Mouse (Mus musculus): ENCODE results near the gene Cmbl.
A peak's percentile ranks its signal among the peaks of the same experiment; 100 is the strongest.
"Not testable (repeated sequence)": the region's sequence is repeated elsewhere in the genome, so short reads cannot be mapped to it uniquely, and the experiment has no call there.

Cmbl gene

GRCm38 (mm10) chr15:31542013-31542958, 22.9 kb upstream of the Cmbl start:
- no peak for DNase-seq (ENCODE audit: low spot score in 2 of 2)

DNA sequence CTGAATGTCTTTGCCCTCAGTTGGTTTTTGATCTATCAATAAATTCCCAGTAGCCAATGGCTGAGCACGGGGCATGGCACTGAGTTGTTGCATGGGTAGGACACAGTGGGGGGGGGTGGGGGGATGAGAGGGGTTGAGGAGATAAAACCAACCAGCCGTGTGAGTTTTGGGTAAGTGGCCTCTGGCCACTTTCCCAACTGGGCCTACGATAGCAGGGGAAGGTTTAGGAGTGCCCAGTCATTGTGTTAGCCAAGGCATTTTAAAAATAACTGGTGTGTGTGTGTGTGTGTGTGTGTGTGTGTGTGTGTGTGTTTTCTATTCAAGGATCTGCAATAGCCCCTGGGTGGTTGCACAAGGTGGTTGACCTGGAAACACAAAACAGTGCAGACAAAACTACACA, 21.9 kb upstream of the Cmbl start:
- DNase-seq (ENCODE audit: low spot score in 2 of 2), result no peak

DNA sequence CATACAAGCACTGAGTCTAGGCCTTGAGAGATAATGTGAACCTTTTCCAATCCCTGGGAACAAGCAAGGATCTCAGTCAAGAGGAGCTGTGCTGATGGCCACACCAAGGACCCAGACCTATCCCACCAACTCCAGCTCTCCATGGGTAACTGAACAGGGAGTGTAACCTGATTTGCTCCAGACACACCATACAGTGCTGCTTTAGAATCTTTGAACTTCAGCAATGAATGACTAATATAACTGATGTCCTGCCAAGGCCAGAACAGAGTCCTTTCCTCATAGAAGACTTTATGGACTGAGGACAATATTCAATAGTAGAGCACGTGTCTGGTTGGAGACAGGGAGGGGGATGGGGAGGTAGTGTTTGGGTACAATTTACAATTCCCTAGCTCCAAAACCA, 20.1 kb upstream of the Cmbl start:
- DNase-seq (ENCODE audit: low spot score in 2 of 2), result no peak

DNA sequence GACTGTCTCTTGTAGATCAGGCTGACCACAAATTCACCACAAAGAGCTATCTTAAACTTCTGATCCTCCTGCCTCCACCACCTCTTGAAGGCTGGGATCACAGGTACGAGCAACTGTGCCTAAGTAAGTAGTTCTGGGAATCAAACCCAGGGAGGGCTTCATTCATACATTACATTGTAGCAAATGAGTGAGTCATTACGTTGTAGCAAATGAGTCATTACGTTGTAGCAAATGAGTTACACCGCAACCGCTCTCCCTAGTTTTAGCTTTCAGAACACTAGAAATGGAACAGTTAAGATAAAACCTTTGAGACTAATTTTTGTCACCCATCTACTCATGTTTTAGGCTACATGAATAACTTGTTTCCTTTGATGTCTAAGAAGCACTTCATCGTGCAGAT, 18.9 kb upstream of the Cmbl start:
- DNase-seq (ENCODE audit: low spot score in 2 of 2), result no peak

DNA sequence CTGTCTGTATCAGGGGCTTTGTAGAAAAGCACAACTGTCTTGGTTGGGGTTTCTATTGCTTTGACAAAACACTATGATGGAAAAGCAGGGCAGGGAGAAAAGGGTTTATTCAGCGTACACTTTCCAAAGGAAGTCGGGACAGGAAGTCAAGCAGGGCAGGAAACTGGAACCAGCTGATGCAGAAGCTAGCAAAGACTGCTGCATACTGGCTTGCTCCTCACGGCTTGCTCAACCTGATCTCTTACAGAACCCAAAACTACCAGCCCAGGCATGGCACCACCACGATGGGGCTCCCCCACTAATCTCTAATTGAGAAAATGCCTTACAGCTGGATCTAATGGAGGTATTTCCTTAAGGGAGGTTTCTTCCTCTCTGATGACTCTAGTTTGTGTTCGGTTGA, 17.8 kb upstream of the Cmbl start:
- no peak for DNase-seq (ENCODE audit: low spot score in 2 of 2)

DNA sequence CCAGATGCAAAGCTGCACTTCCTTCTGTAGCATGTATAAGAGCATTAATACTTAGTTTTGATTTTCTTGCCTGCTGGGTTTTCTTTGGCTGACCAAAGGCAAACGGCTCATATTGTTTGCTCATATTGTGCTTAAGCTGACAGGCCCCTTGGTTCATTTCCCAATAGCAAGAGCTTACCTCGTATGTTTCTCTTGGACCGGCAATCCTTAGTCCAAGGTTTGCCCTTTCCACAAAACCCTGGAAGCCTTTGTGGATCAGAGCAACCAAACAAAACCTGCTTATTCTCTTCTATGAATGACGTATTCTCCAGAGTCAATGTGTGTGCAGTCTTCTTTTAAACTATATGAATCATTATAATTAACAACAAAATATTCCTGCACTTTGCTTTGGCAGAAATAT, 14.8 kb upstream of the Cmbl start:
- DNase-seq (ENCODE audit: low spot score in 2 of 2), result no peak

DNA sequence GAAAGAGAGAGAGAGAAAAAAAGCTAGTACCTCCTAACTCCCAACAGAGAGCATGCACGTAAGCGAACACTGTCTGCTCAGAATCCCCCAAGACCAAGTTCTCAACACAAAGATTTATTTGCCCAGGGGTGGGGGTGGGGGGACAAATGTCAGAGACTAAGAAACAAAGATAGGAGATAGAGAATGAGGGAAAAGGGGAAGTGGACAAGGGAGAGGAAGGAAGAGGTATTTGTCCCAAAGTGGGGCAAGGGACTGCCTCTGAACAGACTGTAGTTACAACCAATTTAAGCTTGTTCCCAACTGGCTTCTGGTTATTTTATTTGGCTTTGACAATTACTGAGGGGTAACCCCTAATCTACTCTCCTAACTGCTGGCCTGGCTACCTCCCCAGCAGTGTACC, 10.3 kb upstream of the Cmbl start:
- DNase-seq (ENCODE audit: low spot score in 2 of 2), result no peak

GRCm38 (mm10) chr15:31561390-31561789, 3.8 kb upstream of the Cmbl start:
- no peak for DNase-seq (ENCODE audit: low spot score in 2 of 2)

GRCm38 (mm10) chr15:31561976-31562375, 3.2 kb upstream of the Cmbl start:
- DNase-seq (ENCODE audit: low spot score in 2 of 2), result no peak

DNA sequence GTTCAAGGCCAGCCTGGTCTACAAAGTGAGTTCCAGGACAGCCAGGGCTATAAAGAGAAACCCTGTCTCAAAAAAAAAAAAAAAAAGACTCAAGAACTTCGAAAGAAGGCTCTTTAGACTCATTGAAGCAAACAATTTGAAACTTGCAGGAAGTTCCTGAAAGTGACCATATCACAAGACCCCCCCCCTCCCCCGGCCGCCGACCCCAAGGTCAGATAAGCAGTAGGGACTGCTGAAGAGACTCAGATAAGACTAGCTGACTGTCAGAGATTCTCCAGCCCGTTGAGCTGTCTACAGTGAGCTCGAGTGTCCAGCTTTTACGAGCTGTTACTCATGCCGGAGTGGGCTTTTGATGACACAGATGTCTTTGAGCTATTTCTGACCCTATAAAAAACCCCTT, 2.3 kb upstream of the Cmbl start:
- DNase-seq (ENCODE audit: low spot score in 2 of 2), result no peak

- DNase-seq (ENCODE audit: low spot score in 2 of 2), result no peak
These were observed 1.3 kb upstream of the Cmbl start for GRCm38 (mm10) chr15:31563577-31564546.

DNA sequence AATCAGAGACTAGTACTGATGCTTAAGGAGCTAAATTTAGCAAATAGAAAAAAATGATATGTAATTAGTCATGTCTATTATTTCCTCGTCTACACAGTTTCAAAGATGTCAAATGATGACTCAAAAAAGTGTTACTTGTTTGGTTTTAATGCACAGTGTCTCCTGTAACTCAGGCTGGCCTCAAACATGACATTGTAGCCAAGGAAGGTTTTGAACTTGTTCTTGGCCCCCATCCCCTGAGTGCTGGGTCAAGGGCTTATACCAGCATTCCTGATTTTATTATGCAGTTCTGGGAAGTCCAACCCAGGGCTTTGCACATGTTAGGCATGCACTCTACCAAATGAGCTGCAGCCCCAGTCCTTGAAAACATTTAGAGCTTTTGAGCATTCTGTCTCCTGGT, 597 bp downstream of the Cmbl start:
- DNase-seq (ENCODE audit: low spot score in 2 of 2), result no peak

- no peak for DNase-seq (ENCODE audit: low spot score in 2 of 2)
These were observed 2.2 kb downstream of the Cmbl start for GRCm38 (mm10) chr15:31567431-31567830.

DNA sequence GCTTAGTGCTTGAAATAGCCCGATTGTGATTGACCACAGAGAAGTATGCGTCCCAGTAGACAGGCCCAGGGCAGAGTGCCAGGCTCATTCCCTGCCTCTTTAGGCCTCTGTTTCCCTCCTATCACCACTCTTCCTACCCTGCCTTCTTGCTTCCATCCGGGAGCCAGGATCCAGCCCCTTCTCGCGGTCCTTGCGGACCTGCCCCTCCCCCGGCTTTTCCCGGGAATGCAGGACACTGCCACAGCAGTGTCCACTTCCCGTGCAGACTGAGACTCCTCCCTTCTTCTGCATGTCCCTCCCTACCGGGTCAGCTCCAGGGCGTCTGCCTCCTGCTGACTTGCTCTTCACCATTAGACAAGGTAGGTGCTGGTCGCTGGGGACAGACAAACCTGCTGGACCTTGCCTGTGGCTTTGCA, 3.4 kb downstream of the Cmbl start:
- DNase-seq (ENCODE audit: low spot score in 2 of 2), result no peak

DNA sequence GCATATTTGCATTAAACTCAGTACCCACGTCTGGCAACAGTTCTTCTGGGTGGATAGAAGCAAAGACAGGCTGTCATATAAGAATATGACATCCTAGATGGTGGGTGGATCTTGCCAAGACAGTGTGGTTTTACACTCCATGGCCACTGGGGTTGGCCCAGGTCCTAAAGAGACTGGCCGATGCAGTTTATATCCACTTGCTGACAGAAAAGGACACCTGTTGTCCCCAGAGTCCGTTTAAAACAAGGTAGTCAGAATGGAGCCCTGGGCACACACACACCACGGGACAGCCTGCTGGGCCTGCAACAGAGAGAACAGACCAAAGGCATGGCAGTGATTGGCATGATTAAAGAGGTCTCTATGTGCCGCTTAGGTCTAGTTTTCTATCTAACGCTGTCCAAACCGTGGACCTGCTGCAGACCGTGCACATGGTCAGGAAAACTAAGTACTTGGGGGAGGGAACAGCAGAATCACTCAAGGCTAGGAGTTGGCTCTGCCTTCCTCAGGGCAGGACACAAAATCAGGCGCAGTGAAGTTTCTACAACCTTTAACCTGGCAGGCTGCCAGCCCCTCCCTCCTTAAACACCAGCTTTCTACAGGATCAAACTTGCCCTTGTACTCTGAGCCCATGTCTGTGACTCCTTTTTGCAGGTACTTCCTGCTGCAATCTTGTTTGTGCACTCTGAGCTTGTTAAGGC, 4.3 kb downstream of the Cmbl start:
- DNase-seq (ENCODE audit: low spot score in 2 of 2), result no peak

DNA sequence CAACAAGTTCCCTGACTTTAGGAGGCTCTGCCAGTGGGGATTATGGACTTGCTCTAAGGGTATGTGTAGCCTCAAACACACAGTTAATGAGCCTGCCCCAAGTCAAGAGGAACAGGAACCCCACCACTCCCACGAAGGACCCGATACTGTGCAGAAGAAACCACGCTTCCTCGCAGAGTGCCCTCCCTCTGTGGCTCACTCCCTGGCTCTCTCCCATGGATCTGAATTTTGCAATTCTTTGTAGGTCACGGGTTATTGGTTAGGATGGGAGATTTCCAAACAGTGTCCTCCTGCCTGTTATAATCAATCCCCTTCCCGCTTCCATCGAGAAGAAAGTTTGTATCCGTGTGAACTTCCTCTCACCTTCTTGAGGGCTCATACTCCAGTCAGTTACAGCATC, 5.8 kb downstream of the Cmbl start:
- DNase-seq (ENCODE audit: low spot score in 2 of 2), result no peak

- peak in 1 of 2 experiments; percentile 62 for DNase-seq (ENCODE audit: low spot score in 2 of 2)
These were observed 6.9 kb downstream of the Cmbl start for GRCm38 (mm10) chr15:31571906-31572722.

DNA sequence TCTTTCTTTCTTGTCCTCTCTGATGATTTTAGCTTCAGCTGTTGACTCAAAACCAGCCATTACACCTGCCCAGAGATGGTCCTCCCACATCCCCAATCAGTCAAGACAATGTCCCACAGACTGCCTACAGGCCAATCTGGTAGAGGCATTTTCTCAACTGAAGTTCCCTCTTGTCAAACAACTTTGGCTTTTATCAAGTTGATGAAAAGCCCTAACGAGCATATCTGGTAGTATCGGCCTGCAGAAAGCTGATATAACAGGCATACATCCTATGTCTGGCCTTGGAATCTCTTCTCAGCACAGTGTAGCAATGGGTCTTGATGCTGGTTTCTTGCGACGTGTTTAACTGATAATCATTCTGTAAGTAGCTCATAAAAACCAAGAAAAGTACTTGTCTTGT, 8.1 kb downstream of the Cmbl start:
- DNase-seq (ENCODE audit: low spot score in 2 of 2), result no peak

DNA sequence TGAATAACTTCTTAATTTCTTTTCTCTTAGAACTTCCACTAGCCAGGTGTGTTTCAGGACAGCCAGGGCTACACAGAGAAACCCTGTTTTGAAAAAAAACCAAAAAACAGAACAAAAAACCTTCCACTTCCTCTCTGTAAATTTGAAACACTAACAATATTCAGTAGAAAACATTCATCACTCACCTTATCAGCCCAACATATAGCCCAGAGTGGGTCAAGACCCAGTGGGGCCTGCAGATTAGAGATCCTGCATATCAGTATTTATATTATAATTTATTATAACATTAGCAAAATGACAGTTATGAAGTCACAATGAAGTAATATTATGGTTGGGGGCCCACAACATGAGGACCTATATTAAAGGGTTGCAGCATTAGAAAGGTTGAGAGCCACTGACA, 8.5 kb downstream of the Cmbl start:
- no peak for DNase-seq (ENCODE audit: low spot score in 2 of 2)

DNA sequence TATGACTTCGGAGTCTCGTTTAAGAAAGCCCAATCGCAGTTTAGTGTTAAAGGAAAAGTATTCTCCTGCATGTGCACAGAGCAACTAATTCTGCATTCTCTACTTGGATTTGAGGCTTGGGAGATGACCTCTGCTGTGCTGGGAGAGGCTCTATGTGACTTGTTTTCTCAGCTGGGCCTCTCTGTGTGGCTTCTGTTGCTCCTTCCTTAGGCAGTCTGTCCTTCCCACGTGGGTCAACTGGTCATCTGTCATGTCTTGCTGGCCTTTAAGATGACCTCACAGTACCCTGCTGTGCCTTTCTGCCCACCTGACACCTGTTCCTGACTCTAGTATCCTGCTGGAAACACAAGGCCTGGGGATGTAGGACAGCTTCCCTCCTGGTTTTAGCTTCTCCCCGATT, 10.9 kb downstream of the Cmbl start:
- DNase-seq (ENCODE audit: low spot score in 2 of 2), result no peak

- DNase-seq (ENCODE audit: low spot score in 2 of 2), result not testable (repeated sequence)
These were observed 15.9 kb downstream of the Cmbl start for GRCm38 (mm10) chr15:31581086-31581485.
